Mouse (Mus musculus): ENCODE results near the gene Tada1.

The Tada1 gene

DNA sequence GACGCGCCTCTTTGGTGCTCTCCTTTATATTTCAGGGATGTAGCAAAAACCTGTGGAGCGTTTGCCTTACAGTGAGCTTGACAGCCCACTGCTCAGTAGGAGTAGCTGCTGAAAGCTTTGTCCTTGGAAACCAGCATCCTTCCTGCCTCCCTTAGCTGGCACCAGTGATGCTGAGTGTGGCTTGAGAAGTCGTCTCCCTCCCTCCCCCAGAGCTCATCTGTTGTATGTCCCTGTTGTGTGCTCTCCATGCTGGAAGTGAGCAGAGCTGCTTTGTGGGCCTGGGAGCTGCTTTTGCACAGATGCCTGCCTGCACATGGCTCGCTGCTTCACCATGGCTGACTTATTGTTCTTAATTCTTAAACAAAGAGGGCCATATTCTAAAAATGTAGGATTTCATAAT, 6.5 kb downstream of the Tada1 start:
- DNase-seq, result no peak

DNA sequence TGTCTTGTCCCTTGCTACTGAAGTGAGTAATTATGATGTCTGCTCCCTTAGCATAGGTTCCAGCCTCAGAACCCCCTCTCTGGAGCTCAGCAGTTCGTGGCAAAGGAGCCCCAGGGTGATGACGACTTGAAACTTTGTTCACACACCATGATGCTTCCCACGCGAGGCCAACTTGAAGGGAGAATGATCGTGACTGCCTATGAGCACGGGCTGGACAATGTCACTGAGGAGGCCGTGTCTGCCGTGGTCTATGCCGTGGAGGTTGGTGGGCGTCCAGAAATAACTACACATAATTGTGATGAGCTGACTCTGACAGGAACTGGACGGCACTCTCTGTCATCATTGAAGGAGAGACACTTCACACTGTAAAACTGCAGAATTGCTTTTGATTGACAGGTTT, 9.6 kb downstream of the Tada1 start:
- DNase-seq, result no peak

DNA sequence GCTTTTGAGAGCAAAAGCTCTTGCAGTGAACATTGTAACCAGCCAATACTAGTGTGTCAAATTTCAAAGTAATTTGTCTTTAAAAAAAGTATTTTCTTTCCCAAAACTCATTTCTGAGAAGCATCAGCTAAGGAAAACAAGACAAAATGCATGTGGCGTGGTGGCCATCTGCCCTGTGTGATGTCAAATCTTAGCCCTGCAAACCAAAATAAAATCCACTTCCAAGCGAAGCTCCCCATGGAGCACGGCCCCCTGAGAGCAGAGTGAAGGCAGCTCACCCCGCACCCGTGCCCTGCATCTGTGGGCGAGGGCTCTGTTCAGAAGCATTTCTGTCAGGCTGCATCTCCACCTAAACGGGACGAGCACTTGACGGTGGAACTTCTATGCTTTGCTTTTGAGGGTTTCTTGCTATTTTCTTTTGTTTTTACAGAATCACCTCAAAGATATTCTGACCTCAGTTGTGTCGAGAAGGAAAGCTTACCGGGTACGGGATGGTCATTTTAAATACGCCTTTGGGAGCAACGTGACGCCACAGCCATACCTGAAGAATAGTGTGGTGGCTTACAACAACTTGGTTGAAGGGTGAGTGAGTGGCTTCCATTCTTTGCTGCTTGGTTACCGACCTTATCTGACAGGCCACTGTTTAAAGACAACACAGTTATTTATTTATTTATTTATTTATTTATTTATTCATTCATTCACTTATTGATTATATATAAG, 10.7 kb downstream of the Tada1 start:
- DNase-seq, result no peak

DNA sequence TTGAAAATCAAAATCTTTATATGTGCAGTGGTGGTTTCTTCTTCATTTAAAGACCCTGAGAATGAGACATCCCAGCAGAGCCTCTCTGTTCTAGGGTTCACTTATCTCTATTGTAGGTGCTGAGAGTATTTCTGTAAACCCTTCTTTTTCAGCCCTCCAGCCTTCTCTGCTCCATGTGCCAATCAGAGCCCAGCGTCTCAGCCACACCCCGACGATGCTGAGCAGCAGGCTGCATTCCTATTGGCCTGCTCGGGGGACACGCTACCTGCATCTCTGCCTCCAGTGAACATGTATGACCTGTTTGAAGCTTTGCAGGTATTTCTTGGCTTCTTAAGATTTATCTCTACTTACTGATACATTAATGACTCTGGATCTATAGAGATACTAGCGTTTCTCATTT, 12.8 kb downstream of the Tada1 start:
- DNase-seq, result no peak

DNA sequence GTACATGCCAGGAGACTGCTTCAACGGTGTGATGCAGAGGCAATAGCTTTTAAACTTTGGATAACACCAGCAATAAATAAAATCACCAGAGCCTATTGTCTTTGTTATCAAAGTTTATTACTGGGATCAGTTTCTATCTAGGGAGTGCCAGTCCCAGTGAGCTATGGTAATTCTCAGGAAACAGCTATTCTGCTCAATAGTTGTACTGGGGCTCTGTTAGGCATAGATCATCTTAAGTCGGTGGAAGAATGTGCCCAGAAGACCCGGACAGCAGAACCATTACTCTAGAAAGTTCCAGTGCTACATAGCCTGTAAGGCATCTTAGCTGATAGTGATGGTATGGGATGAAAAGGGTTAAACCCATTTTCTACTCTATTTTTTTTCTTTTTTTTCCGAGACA, 15.9 kb downstream of the Tada1 start:
- no peak for DNase-seq

DNA sequence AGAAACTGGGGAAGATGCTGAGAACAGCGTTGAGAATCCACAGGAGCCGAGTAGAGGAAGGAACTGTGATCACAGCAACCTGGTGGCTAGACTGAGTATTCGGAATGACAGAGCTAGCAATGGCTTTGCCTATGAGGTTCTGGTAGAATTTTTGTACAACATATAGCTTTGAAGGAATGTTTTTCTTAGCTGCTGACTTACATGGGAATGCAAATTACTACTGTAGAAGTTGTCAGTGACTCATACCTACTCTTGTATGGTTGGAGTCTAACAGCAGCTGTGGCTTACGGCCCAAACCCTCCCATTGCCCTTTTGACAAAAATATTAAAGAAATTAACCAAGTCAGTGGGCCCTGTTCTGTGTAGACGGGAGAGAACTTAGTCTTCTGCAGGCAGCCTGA, 16.8 kb downstream of the Tada1 start:
- DNase-seq, result peak in 1 of 2 experiments; percentile 0

DNA sequence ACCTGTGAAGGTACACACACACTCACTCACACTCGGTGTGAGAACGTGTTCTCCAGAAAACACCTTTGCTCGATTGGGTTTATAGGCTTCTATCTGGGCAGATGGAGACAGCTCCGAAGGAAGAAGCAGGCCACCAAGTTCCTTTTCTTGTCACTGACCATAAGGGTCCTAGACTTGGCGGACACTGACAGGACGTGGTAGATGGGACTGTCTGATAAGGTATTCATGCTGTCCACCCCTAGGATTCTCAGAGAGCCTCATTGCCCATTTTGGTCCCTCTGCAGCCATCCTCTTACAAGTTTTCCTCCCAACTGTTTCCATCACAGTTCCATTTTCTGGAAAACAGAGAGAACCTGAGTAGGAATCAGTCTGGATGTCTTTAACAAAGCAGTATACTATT, 17.5 kb downstream of the Tada1 start:
- peak in 1 of 2 experiments; percentile 0 for DNase-seq

DNA sequence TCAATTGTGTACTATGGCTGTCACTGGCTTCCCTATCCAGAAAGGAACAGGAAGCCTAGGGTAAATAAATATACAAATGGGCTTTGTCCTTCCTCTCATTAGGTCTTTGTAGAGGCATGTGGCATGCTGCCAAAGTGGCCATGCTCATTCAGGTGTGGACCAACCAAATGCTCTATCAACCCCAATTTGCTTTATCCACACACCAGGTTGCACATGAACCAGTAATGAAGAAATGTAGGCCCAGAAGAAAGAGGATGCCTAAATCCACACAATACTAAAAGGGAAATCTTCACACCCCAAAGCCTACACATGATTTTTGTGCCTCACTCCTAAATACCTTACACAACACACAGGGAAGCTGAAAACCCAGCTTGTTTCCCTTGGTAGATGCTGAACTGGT, 22.6 kb downstream of the Tada1 start:
- DNase-seq, result peak; percentile 87 to 89

DNA sequence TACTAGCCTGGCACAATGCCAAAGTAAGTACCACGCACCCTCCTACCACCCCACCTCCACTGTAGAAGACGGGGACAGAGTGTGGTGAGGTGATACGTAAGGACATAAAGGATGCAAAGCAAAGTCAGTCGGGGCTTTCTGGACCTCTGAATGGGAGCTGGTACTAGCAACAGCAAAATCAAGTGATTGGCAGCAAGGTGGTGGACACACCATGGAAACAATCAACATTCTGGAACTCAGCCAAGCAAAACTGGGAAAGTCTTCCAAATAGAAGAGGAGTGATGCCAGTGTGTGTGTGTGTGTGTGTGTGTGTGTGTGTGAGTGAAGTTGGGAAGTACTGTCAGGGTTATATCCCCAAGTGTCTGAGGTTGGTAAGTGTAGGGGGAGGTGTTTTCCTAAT, 23.1 kb downstream of the Tada1 start:
- peak; percentile 86 for DNase-seq

DNA sequence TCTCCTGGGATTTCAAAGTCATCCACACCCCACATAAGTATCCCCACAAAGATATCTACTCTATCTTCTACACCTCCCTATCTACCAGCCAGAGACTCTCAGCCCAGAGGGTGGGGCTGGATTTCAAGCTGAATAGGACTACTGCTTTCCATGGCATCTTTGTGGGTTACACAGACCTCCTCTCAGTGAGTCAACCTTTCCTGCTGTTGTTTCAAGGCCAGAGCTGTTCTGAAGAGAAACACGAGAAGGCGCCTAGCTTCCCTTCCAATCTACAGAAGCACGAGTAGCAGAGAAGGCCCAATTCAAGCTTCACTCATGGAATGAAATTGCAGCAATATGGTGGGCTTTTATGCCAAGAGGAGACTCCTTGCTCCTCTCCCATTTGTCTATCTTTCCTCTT, 24.9 kb downstream of the Tada1 start:
- DNase-seq, result no peak

DNA sequence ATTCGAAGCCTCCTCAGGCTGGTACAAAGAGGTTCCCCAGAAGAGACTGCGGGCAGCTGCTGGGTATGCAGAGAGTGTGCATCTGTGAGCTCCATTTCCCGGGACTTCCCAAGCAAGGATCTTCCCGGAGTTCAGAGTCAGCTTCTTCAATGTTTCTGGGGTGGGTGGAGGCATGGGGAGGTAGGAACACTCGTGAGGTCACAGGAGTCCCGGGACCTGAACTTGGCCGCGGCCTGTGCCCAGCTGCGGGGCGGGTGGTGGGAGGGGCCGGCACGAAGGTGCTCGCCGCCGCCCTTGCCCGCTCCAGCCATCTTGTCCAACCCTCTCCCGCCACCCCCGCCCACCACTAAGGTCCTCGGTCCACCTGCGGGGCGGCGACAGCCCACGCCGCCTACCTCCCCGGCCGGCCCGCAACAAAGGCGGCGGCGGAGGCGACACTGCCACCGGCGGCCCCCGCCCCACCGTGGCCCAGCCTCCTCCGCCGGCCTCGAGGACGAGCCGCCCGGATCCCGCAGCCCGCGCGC, 30.3 kb downstream of the Tada1 start:
- peak in 1 of 2 experiments; percentile 32 for DNase-seq

DNA sequence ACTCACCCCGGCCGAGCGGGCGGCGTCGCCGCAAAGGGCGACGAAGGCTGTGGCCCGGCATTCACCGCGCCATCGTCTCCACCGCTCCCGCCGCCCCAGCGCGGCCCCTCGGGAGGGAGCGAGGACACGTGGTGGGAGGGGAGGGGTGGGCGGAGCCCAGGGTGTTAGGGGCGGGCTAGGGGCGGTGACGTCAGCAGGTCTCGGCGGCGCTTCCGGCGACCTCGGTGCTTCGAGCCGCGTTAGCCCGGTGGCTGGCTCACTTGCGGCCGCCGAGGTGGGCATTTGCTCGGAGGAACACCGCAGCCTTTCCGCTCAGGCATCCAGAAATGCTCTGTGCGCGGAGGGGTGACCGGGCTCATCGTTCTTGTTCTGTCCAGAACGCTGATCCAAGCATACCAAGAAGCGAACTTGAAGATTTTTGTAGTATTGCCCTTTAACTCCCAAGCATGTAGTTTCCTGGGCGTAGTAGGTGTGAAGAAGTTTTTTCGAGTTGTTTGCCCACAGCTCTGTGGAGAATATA, 30.9 kb downstream of the Tada1 start, which contains the start of gene Pogk:
Gene Pogk, minus strand, starts transcription at position 163 of the 520 bp plus-strand sequence.
- DNase-seq, result peak; percentile 94 to 95

DNA sequence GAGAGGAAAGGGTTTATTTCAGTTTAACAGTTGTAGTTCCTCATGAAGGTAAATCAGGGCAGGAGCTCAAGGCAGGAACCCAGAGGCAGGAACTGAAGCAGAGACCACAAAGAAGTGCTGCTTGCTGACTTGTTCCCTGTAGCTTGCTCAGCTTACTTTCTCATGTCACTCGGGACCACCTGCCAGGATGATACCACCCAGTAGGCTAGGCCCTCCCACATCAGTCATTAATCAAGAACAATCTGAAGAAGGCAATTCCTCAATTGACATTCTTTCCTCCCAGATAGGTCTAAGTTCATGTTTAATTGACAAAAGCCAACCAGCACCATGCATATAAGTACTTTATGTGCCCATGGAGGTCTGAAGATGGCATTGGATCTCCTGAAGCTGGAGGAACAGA, 32.6 kb downstream of the Tada1 start:
- no peak for DNase-seq

DNA sequence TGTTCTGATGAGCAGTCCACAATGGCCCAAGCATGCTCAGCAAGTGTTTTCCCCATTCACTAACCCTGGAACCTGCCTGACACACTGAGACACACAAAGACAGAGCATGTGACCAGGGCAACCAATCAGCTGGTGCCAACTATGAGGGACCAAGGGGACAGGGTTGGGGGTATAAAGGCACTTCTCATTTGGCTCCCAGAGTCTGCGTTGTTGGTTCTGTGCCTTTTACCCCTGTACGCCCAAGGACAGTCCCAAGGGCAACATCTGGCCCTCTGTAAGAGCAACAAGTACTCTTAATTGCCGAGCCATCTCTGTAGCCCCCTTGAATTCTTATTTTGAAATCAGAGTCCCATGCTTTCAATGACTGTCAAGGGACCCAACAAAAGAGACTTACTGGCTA, 33.4 kb downstream of the Tada1 start:
- DNase-seq, result no peak

DNA sequence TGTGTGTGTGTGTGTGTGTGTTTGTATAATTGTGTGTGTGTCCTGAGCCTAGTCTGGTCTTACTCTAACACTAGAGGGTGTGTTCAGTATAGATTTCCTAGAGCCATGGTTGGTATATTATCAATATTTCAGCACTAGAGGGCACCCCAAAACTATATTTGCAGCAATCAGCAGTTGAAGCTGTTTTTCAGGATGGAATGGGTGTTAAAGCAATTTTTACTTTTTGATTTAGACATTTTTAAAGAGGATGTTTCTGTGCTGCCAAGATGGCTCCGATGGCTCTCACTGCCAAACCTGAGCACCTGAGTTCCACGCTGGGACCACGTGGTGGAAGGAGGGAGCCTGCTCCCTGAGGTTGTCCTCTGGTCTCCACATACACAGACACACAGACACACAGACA, 50.2 kb downstream of the Tada1 start:
- peak; percentile 41 to 70 for DNase-seq

DNA sequence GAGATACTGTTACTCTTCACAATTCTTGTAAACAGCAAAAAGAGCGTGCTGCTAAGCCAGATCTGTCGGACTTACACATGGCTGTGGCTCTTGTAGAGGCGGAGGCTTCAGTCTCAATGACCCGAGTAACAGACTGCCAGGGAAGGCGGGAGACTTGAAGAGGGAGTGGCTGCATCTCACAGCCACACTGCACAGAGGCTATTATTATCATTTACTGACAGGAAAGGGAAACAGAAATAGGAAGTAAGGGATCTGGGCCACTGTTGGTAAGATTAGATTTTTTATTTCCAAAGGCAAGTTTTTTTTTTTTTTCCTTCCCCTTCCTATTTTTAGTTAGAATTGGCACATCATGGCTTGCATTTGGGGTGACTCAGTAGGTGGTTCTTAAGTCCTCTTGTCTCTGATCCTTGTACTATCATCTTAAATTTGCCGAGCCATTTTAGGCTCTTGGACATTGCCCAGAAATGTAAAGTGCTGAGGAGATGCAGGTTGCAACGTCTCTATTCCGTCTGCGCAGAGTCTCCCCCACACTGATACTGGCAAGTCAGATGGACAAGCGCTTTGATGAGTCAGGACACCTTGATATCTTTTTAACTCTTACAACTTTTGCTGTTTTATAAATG, 51.0 kb downstream of the Tada1 start:
- peak in 1 of 2 experiments; percentile 17 for DNase-seq

DNA sequence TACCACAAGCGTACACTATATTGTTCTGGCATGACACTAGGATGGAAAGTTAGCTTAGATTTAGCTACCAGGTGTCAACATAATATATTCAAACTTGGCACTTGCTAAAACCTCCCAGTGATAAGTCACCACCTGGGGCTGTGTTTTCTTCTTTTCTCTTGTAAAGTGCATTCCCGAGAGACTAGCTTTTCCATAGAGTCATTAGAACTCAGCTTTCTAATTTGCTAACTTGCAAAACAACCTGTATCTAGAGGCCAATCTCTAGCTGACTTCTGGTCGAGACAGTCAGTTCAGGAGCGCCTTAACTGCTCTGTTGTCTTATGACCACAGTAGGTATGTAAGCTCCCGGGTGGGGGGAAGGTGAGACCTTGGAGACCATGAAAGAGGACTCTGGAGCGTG, 60.5 kb downstream of the Tada1 start:
- DNase-seq, result no peak

DNA sequence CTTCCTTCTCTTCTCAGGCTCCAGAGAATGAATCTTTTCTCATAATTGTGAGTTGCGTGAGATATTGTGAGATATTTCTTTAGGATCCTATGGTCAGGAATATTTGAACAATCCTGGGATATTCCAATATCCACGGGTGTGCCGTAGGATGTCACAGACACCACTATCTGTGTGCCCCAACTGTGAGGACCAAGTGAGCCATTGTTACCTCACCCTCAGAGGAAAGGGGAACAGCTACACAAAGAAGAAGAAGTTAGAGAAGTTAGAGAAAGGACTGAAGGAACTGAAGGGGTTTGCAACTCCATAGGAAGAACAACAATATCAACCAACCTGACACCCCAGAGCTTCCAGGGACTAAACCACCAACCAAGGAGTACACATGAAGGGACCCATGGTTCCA, 63.1 kb downstream of the Tada1 start:
- no peak for DNase-seq

Data from cerebellum, postnatal 10 days (tissue).